Mouse (Mus musculus): ENCODE measurements around the gene Yaf2. TPM values are rescaled to one million over a fixed set of nuclear protein-coding genes. Genes with fewer than 3 reads are reported as not detected.

Yaf2 gene
- polyA plus RNA-seq, 1 experiment from 2014 or later, result 58.8 TPM

GRCm38 (mm10) chr15:93358346-93359095 lies 21.8 kb upstream of the Yaf2 start:
- no peak overlapping the region for H3K9ac ChIP-seq (replicated peaks; ENCODE audit: low read depth, low read length)
- no peak overlapping the region for H3K4me2 ChIP-seq (replicated peaks; ENCODE audit: low read depth, low read length)
- no peaks in the 10 kb centered on the region for H3K9me3 ChIP-seq (ENCODE audit: control insufficient read depth, low read depth, low read length)
- 89% methylated on average over 19 of the region's 19 CpGs for WGBS
- no peak overlapping the region for H3K4me3 ChIP-seq (ENCODE audit: low read depth, low read length)
- ATAC-seq (ENCODE audit: insufficient number of reproducible peaks, insufficient read depth, low FRiP score, low read depth), result no peak
- H3K27ac ChIP-seq (ENCODE audit: low read length), result no peak overlapping the region
- no peaks in the 10 kb centered on the region for H3K4me1 ChIP-seq (ENCODE audit: control insufficient read depth, insufficient read depth, low read length)
- no peaks in the 10 kb centered on the region for H3K36me3 ChIP-seq (ENCODE audit: control insufficient read depth, insufficient read depth, low read length)
- H3K27me3 ChIP-seq (ENCODE audit: control insufficient read depth, insufficient read depth, low read length), result no peaks in the 10 kb centered on the region

GRCm38 (mm10) chr15:93340630-93341379 lies 4.1 kb upstream of the Yaf2 start:
- 86% methylated on average over 10 of the region's 10 CpGs for WGBS
- no peak overlapping the region for H3K27ac ChIP-seq (ENCODE audit: low read length)
- H3K4me1 ChIP-seq (ENCODE audit: control insufficient read depth, insufficient read depth, low read length), result no peaks in the 10 kb centered on the region
- H3K4me2 ChIP-seq (replicated peaks; ENCODE audit: low read depth, low read length), result no peak overlapping the region
- no peak overlapping the region for H3K4me3 ChIP-seq (ENCODE audit: low read depth, low read length)
- H3K9me3 ChIP-seq (ENCODE audit: control insufficient read depth, low read depth, low read length), result no peaks in the 10 kb centered on the region
- ATAC-seq (ENCODE audit: insufficient number of reproducible peaks, insufficient read depth, low FRiP score, low read depth), result no peak
- H3K27me3 ChIP-seq (ENCODE audit: control insufficient read depth, insufficient read depth, low read length), result no peaks in the 10 kb centered on the region
- H3K9ac ChIP-seq (replicated peaks; ENCODE audit: low read depth, low read length), result no peak overlapping the region
- H3K36me3 ChIP-seq (ENCODE audit: control insufficient read depth, insufficient read depth, low read length), result no peaks in the 10 kb centered on the region

- H3K4me1 ChIP-seq (ENCODE audit: control insufficient read depth, insufficient read depth, low read length), result no peaks in the 10 kb centered on the region
- WGBS, result 2% methylated on average over 25 of the region's 52 CpGs
- peak overlapping the region; percentile 55 for H3K4me3 ChIP-seq (ENCODE audit: low read depth, low read length)
- peak overlapping the region; percentile 84 for H3K27ac ChIP-seq (ENCODE audit: low read length)
- peak overlapping the region; percentile 81 for H3K4me2 ChIP-seq (replicated peaks; ENCODE audit: low read depth, low read length)
- ATAC-seq (ENCODE audit: insufficient number of reproducible peaks, insufficient read depth, low FRiP score, low read depth), result no peak
- H3K9me3 ChIP-seq (ENCODE audit: control insufficient read depth, low read depth, low read length), result no peaks in the 10 kb centered on the region
- H3K9ac ChIP-seq (replicated peaks; ENCODE audit: low read depth, low read length), result peak overlapping the region; percentile 87
- H3K27me3 ChIP-seq (ENCODE audit: control insufficient read depth, insufficient read depth, low read length), result no peaks in the 10 kb centered on the region
- no peaks in the 10 kb centered on the region for H3K36me3 ChIP-seq (ENCODE audit: control insufficient read depth, insufficient read depth, low read length)
Measured at GRCm38 (mm10) chr15:93336658-93336924, 144 bp downstream of the Yaf2 start.

- Histone ChIP-seq H3K27ac (ENCODE audit: low read length) (peak overlapping the region; percentile 84), H3K9me3 (ENCODE audit: control insufficient read depth, low read depth, low read length) (no peaks in the 10 kb centered on the region), H3K4me1 (ENCODE audit: control insufficient read depth, insufficient read depth, low read length) (no peaks in the 10 kb centered on the region), H3K4me2 (replicated peaks; ENCODE audit: low read depth, low read length) (peak overlapping the region; percentile 81), H3K9ac (replicated peaks; ENCODE audit: low read depth, low read length) (peak overlapping the region; percentile 87), H3K4me3 (ENCODE audit: low read depth, low read length) (peak overlapping the region; percentile 55), H3K36me3 (ENCODE audit: control insufficient read depth, insufficient read depth, low read length) (no peaks in the 10 kb centered on the region), H3K27me3 (ENCODE audit: control insufficient read depth, insufficient read depth, low read length) (no peaks in the 10 kb centered on the region)
- under 1% methylated on average over 64 of the region's 110 CpGs for WGBS
- ATAC-seq (ENCODE audit: insufficient number of reproducible peaks, insufficient read depth, low FRiP score, low read depth), result peak; percentile 56
Measured at GRCm38 (mm10) chr15:93335821-93336657, 696 bp downstream of the Yaf2 start.

- Histone ChIP-seq H3K4me1 (ENCODE audit: control insufficient read depth, insufficient read depth, low read length) (no peaks in the 10 kb centered on the region), H3K27ac (ENCODE audit: low read length) (no peak overlapping the region), H3K4me2 (replicated peaks; ENCODE audit: low read depth, low read length) (no peak overlapping the region), H3K9me3 (ENCODE audit: control insufficient read depth, low read depth, low read length) (no peaks in the 10 kb centered on the region), H3K27me3 (ENCODE audit: control insufficient read depth, insufficient read depth, low read length) (no peaks in the 10 kb centered on the region), H3K36me3 (ENCODE audit: control insufficient read depth, insufficient read depth, low read length) (peaks cover 3% of the 10 kb centered on the region; the same call in 1 of the 2 replicates), H3K4me3 (ENCODE audit: low read depth, low read length) (no peak overlapping the region), H3K9ac (replicated peaks; ENCODE audit: low read depth, low read length) (no peak overlapping the region)
- ATAC-seq (ENCODE audit: insufficient number of reproducible peaks, insufficient read depth, low FRiP score, low read depth), result no peak
- 91% methylated on average over 11 of the region's 11 CpGs for WGBS
Measured at GRCm38 (mm10) chr15:93331256-93331655, 5.5 kb downstream of the Yaf2 start.

GRCm38 (mm10) chr15:93327235-93327634 lies 9.5 kb downstream of the Yaf2 start:
- Histone ChIP-seq H3K4me2 (replicated peaks; ENCODE audit: low read depth, low read length) (no peak overlapping the region), H3K9me3 (ENCODE audit: control insufficient read depth, low read depth, low read length) (no peaks in the 10 kb centered on the region), H3K36me3 (ENCODE audit: control insufficient read depth, insufficient read depth, low read length) (peaks cover 3% of the 10 kb centered on the region; the same call in 1 of the 2 replicates), H3K27me3 (ENCODE audit: control insufficient read depth, insufficient read depth, low read length) (no peaks in the 10 kb centered on the region), H3K27ac (ENCODE audit: low read length) (no peak overlapping the region), H3K4me1 (ENCODE audit: control insufficient read depth, insufficient read depth, low read length) (peaks cover 8% of the 10 kb centered on the region; the same call in 1 of the 2 replicates), H3K4me3 (ENCODE audit: low read depth, low read length) (no peak overlapping the region), H3K9ac (replicated peaks; ENCODE audit: low read depth, low read length) (no peak overlapping the region)
- no peak for ATAC-seq (ENCODE audit: insufficient number of reproducible peaks, insufficient read depth, low FRiP score, low read depth)
- 56% methylated on average over 3 of the region's 3 CpGs for WGBS

- ATAC-seq (ENCODE audit: insufficient number of reproducible peaks, insufficient read depth, low FRiP score, low read depth), result no peak
- 62% methylated on average over 10 of the region's 10 CpGs for WGBS
- Histone ChIP-seq H3K4me2 (replicated peaks; ENCODE audit: low read depth, low read length) (no peak overlapping the region), H3K9ac (replicated peaks; ENCODE audit: low read depth, low read length) (no peak overlapping the region), H3K27me3 (ENCODE audit: control insufficient read depth, insufficient read depth, low read length) (no peaks in the 10 kb centered on the region), H3K36me3 (ENCODE audit: control insufficient read depth, insufficient read depth, low read length) (peaks cover 3% of the 10 kb centered on the region; the same call in 1 of the 2 replicates), H3K4me1 (ENCODE audit: control insufficient read depth, insufficient read depth, low read length) (peaks cover 8% of the 10 kb centered on the region; the same call in 1 of the 2 replicates), H3K4me3 (ENCODE audit: low read depth, low read length) (no peak overlapping the region), H3K9me3 (ENCODE audit: control insufficient read depth, low read depth, low read length) (no peaks in the 10 kb centered on the region), H3K27ac (ENCODE audit: low read length) (no peak overlapping the region)
Measured at GRCm38 (mm10) chr15:93326651-93327050, 10.1 kb downstream of the Yaf2 start.

- Histone ChIP-seq H3K4me2 (replicated peaks; ENCODE audit: low read depth, low read length) (no peak overlapping the region), H3K27me3 (ENCODE audit: control insufficient read depth, insufficient read depth, low read length) (no peaks in the 10 kb centered on the region), H3K9me3 (ENCODE audit: control insufficient read depth, low read depth, low read length) (no peaks in the 10 kb centered on the region), H3K36me3 (ENCODE audit: control insufficient read depth, insufficient read depth, low read length) (peaks cover 3% of the 10 kb centered on the region; the same call in 1 of the 2 replicates), H3K4me1 (ENCODE audit: control insufficient read depth, insufficient read depth, low read length) (peaks cover 8% of the 10 kb centered on the region; the same call in 1 of the 2 replicates), H3K27ac (ENCODE audit: low read length) (no peak overlapping the region), H3K4me3 (ENCODE audit: low read depth, low read length) (no peak overlapping the region), H3K9ac (replicated peaks; ENCODE audit: low read depth, low read length) (no peak overlapping the region)
- WGBS, result 63% methylated on average over 5 of the region's 5 CpGs
- ATAC-seq (ENCODE audit: insufficient number of reproducible peaks, insufficient read depth, low FRiP score, low read depth), result no peak
Measured at GRCm38 (mm10) chr15:93325360-93325759, 11.4 kb downstream of the Yaf2 start.

Data from stomach, embryonic 14.5 days (tissue).